Mouse (Mus musculus) bone marrow, adult 2 months (tissue): Measurements from ENCODE around the gene Notum.

Experiments used
- CTCF ChIP-seq: fragments of 200-500 bp; IDR thresholded peaks from 2 replicates; pipeline ENCODE4 v1.5.1; 2011; ENCODE audit warnings: low read length, control low read depth; ENCODE audit not compliant: control insufficient read depth, insufficient read depth
- POLR2A ChIP-seq: fragments of 200-500 bp; IDR thresholded peaks from 2 replicates; pipeline ENCODE4 v1.6.1; 2011; ENCODE audit warnings: low read depth, mild to moderate bottlenecking, control low read depth, low read length, borderline replicate concordance; ENCODE audit not compliant: control insufficient read depth

- no peak for TF ChIP-seq POLR2A
- TF ChIP-seq CTCF = no peak
Measured at GRCm38 (mm10) chr11:120626785-120627467, 34.0 kb downstream of the Notum start.
